Mouse (Mus musculus): Measurements from ENCODE around the gene Mier2. TPM values are rescaled to one million over a fixed set of nuclear protein-coding genes. Genes with fewer than 3 reads are reported as not detected.

The Mier2 gene
- polyA plus RNA-seq, 1 experiment = 63.7 TPM

- H3K27me3 ChIP-seq (ENCODE audit: control insufficient read depth, insufficient read depth, low read length) = no peaks in the 10 kb centered on the region
- DNase-seq (ENCODE audit: low read depth in 1 of 2, low spot score in 2 of 2) = no peak
- TF ChIP-seq CTCF (IDR thresholded peaks at IDR 0.05; ENCODE audit: extremely low read depth, insufficient read depth, insufficient read length, insufficient replicate concordance) = no peak
- no peak for TF ChIP-seq POLR2A (IDR thresholded peaks at IDR 0.05; ENCODE audit: low read depth, low read length)
- peaks cover 5% of the 10 kb centered on the region; the same call in 1 of the 2 replicates for H3K4me1 ChIP-seq (ENCODE audit: control insufficient read depth, insufficient read depth, insufficient read length)
- H3K4me3 ChIP-seq (ENCODE audit: extremely low read depth, insufficient read depth, insufficient read length) = no peak overlapping the region
- H3K36me3 ChIP-seq (ENCODE audit: control insufficient read depth, insufficient read depth, low read length) = peaks cover 20% of the 10 kb centered on the region
- WGBS = 69% methylated on average over 3 of the region's 3 CpGs
- H3K27ac ChIP-seq (ENCODE audit: insufficient read depth, low read length) = no peak overlapping the region
These were observed 16.7 kb downstream of the Mier2 start for GRCm38 (mm10) chr10:79538323-79538722.

GRCm38 (mm10) chr10:79537781-79538180 lies 17.2 kb downstream of the Mier2 start:
- DNase-seq (ENCODE audit: low read depth in 1 of 2, low spot score in 2 of 2) = no peak
- H3K36me3 ChIP-seq (ENCODE audit: control insufficient read depth, insufficient read depth, low read length) = peaks cover 20% of the 10 kb centered on the region
- 92% methylated on average over 2 of the region's 2 CpGs for WGBS
- no peak overlapping the region for H3K27ac ChIP-seq (ENCODE audit: insufficient read depth, low read length)
- H3K27me3 ChIP-seq (ENCODE audit: control insufficient read depth, insufficient read depth, low read length) = no peaks in the 10 kb centered on the region
- no peak for TF ChIP-seq POLR2A (IDR thresholded peaks at IDR 0.05; ENCODE audit: low read depth, low read length)
- no peak for TF ChIP-seq CTCF (IDR thresholded peaks at IDR 0.05; ENCODE audit: extremely low read depth, insufficient read depth, insufficient read length, insufficient replicate concordance)
- H3K4me1 ChIP-seq (ENCODE audit: control insufficient read depth, insufficient read depth, insufficient read length) = peaks cover 5% of the 10 kb centered on the region; the same call in 1 of the 2 replicates
- no peak overlapping the region for H3K4me3 ChIP-seq (ENCODE audit: extremely low read depth, insufficient read depth, insufficient read length)

GRCm38 (mm10) chr10:79537271-79537670 lies 17.7 kb downstream of the Mier2 start:
- Histone ChIP-seq H3K27ac (ENCODE audit: insufficient read depth, low read length) (no peak overlapping the region), H3K27me3 (ENCODE audit: control insufficient read depth, insufficient read depth, low read length) (no peaks in the 10 kb centered on the region), H3K4me3 (ENCODE audit: extremely low read depth, insufficient read depth, insufficient read length) (no peak overlapping the region), H3K4me1 (ENCODE audit: control insufficient read depth, insufficient read depth, insufficient read length) (peaks cover 5% of the 10 kb centered on the region; the same call in 1 of the 2 replicates), H3K36me3 (ENCODE audit: control insufficient read depth, insufficient read depth, low read length) (peaks cover 16% of the 10 kb centered on the region)
- 92% methylated on average over 7 of the region's 7 CpGs for WGBS
- TF ChIP-seq POLR2A (IDR thresholded peaks at IDR 0.05; ENCODE audit: low read depth, low read length) (no peak), CTCF (IDR thresholded peaks at IDR 0.05; ENCODE audit: extremely low read depth, insufficient read depth, insufficient read length, insufficient replicate concordance) (no peak)
- DNase-seq (ENCODE audit: low read depth in 1 of 2, low spot score in 2 of 2) = no peak

DNA sequence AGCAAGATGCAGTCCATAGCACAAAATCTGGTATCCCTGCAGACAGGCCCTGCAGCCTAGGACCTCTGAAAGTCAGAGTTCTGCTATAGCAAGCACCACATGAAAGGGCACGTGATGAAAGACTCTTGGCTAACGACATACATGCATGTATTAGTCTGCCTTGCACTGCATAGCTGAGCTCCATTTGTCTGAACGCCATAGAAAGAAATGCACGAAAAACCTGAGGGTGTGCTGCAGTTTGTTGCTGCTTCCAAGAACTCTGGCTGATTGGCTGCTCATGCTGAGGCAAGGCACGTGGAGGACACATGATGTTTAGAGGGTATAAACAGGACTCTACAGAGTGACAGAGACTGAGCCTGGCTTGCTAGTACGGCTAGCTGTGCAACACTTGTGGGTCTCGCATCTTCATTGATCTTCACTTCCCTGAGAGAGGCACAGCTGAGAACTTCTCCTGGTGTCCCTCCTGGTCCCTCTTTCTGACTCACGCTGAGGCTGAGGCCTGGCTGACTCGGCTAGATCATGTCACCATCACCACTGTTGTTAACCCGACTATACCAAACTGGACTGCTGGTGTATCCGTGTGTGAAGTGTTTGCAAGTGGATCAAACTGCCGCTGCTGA lies 18.4 kb downstream of the Mier2 start:
- no peak for TF ChIP-seq CTCF (IDR thresholded peaks at IDR 0.05; ENCODE audit: extremely low read depth, insufficient read depth, insufficient read length, insufficient replicate concordance)
- no peak for TF ChIP-seq POLR2A (IDR thresholded peaks at IDR 0.05; ENCODE audit: low read depth, low read length)

GRCm38 (mm10) chr10:79535431-79535830 lies 19.6 kb downstream of the Mier2 start:
- Histone ChIP-seq H3K36me3 (ENCODE audit: control insufficient read depth, insufficient read depth, low read length) (peaks cover 2% of the 10 kb centered on the region; the same call in 1 of the 2 replicates), H3K4me1 (ENCODE audit: control insufficient read depth, insufficient read depth, insufficient read length) (peaks cover 5% of the 10 kb centered on the region; the same call in 1 of the 2 replicates), H3K27me3 (ENCODE audit: control insufficient read depth, insufficient read depth, low read length) (no peaks in the 10 kb centered on the region), H3K27ac (ENCODE audit: insufficient read depth, low read length) (no peak overlapping the region), H3K4me3 (ENCODE audit: extremely low read depth, insufficient read depth, insufficient read length) (no peak overlapping the region)
- no peak for DNase-seq (ENCODE audit: low read depth in 1 of 2, low spot score in 2 of 2)
- TF ChIP-seq CTCF (IDR thresholded peaks at IDR 0.05; ENCODE audit: extremely low read depth, insufficient read depth, insufficient read length, insufficient replicate concordance) (no peak), POLR2A (IDR thresholded peaks at IDR 0.05; ENCODE audit: low read depth, low read length) (no peak)
- WGBS = 90% methylated on average over 1 of the region's 1 CpGs

More for the DNA sequence above, 18.4 kb downstream of the Mier2 start:
- WGBS = 89% methylated on average over 12 of the region's 12 CpGs
- Histone ChIP-seq H3K27me3 (ENCODE audit: control insufficient read depth, insufficient read depth, low read length) (no peaks in the 10 kb centered on the region), H3K4me3 (ENCODE audit: extremely low read depth, insufficient read depth, insufficient read length) (no peak overlapping the region), H3K27ac (ENCODE audit: insufficient read depth, low read length) (no peak overlapping the region), H3K36me3 (ENCODE audit: control insufficient read depth, insufficient read depth, low read length) (peaks cover 11% of the 10 kb centered on the region), H3K4me1 (ENCODE audit: control insufficient read depth, insufficient read depth, insufficient read length) (peaks cover 5% of the 10 kb centered on the region; the same call in 1 of the 2 replicates)
- no peak for DNase-seq (ENCODE audit: low read depth in 1 of 2, low spot score in 2 of 2)

- H3K4me1 ChIP-seq (ENCODE audit: control insufficient read depth, insufficient read depth, insufficient read length) = peaks cover 5% of the 10 kb centered on the region; the same call in 1 of the 2 replicates
These were observed 20.6 kb downstream of the Mier2 start for GRCm38 (mm10) chr10:79534426-79534825.

More at GRCm38 (mm10) chr10:79534426-79534825, 20.6 kb downstream of the Mier2 start:
- no peak for TF ChIP-seq POLR2A (IDR thresholded peaks at IDR 0.05; ENCODE audit: low read depth, low read length)
- TF ChIP-seq CTCF (IDR thresholded peaks at IDR 0.05; ENCODE audit: extremely low read depth, insufficient read depth, insufficient read length, insufficient replicate concordance) = no peak
- no peak overlapping the region for H3K4me3 ChIP-seq (ENCODE audit: extremely low read depth, insufficient read depth, insufficient read length)
- H3K27ac ChIP-seq (ENCODE audit: insufficient read depth, low read length) = no peak overlapping the region
- no peaks in the 10 kb centered on the region for H3K36me3 ChIP-seq (ENCODE audit: control insufficient read depth, insufficient read depth, low read length)
- H3K27me3 ChIP-seq (ENCODE audit: control insufficient read depth, insufficient read depth, low read length) = no peaks in the 10 kb centered on the region
- 85% methylated on average over 2 of the region's 2 CpGs for WGBS
- no peak for DNase-seq (ENCODE audit: low read depth in 1 of 2, low spot score in 2 of 2)
